Mouse (Mus musculus): ENCODE results near the gene Gphn. TPM values are rescaled to one million over a fixed set of nuclear protein-coding genes. Genes with fewer than 3 reads are reported as not detected.

Gene Gphn
- polyA plus RNA-seq, 1 experiment from 2014 or later: 19.3 TPM

GRCm38 (mm10) chr12:78641220-78641619 lies 415.0 kb downstream of the Gphn start:
- Histone ChIP-seq H3K4me3 (replicated peaks; ENCODE audit: low read depth, low read length) (no peak overlapping the region), H3K27ac (no peak overlapping the region), H3K4me2 (ENCODE audit: low read length) (no peak overlapping the region), H3K27me3 (ENCODE audit: insufficient read depth, low read length) (no peaks in the 10 kb centered on the region), H3K9ac (ENCODE audit: low read depth, low read length) (no peak overlapping the region), H3K4me1 (replicated peaks; ENCODE audit: insufficient read depth, low read length) (no peaks in the 10 kb centered on the region), H3K9me3 (replicated peaks; ENCODE audit: low read length) (no peaks in the 10 kb centered on the region), H3K36me3 (ENCODE audit: insufficient read depth, low read length) (no peaks in the 10 kb centered on the region)
- TF ChIP-seq CTCF (IDR thresholded peaks at IDR 0.05; ENCODE audit: low read depth): no peak
- DNase-seq (ENCODE audit: low spot score) (no peak), ATAC-seq (replicated peaks; ENCODE audit: low FRiP score, low read depth) (no peak)

DNA sequence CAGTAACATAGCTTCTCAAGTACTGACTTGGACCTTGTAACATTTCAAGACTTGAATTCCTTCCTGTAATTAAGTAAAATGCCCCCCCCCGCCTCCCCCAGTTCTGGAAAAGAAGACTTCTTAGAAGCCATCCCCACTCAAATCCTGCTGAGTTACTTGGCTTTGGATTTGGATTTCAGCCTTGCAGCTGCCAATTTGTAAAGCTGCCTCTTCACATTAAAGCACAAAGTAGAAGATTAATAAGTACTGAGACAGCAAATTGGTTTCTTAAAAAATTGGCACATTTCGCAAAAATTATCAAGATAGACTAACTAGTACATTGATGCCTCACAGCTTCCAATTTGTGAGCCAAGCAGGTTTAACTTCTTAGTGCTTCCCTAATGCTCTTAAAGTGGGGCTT lies 417.5 kb downstream of the Gphn start:
- H3K36me3 ChIP-seq (ENCODE audit: insufficient read depth, low read length): no peaks in the 10 kb centered on the region
- no peaks in the 10 kb centered on the region for H3K4me1 ChIP-seq (replicated peaks; ENCODE audit: insufficient read depth, low read length)
- H3K4me2 ChIP-seq (ENCODE audit: low read length): no peak overlapping the region
- no peak overlapping the region for H3K27ac ChIP-seq
- H3K9me3 ChIP-seq (replicated peaks; ENCODE audit: low read length): no peaks in the 10 kb centered on the region
- H3K27me3 ChIP-seq (ENCODE audit: insufficient read depth, low read length): no peaks in the 10 kb centered on the region
- H3K4me3 ChIP-seq (replicated peaks; ENCODE audit: low read depth, low read length): no peak overlapping the region
- TF ChIP-seq CTCF (IDR thresholded peaks at IDR 0.05; ENCODE audit: low read depth): no peak
- 74% methylated on average over 2 of the region's 2 CpGs for WGBS
- H3K9ac ChIP-seq (ENCODE audit: low read depth, low read length): no peak overlapping the region
- ATAC-seq (replicated peaks; ENCODE audit: low FRiP score, low read depth) (no peak), DNase-seq (ENCODE audit: low spot score) (no peak)

- Histone ChIP-seq H3K9ac (ENCODE audit: low read depth, low read length) (no peak overlapping the region), H3K27ac (no peak overlapping the region), H3K27me3 (ENCODE audit: insufficient read depth, low read length) (no peaks in the 10 kb centered on the region), H3K4me3 (replicated peaks; ENCODE audit: low read depth, low read length) (no peak overlapping the region), H3K36me3 (ENCODE audit: insufficient read depth, low read length) (no peaks in the 10 kb centered on the region), H3K4me2 (ENCODE audit: low read length) (no peak overlapping the region), H3K9me3 (replicated peaks; ENCODE audit: low read length) (no peaks in the 10 kb centered on the region), H3K4me1 (replicated peaks; ENCODE audit: insufficient read depth, low read length) (no peaks in the 10 kb centered on the region)
- WGBS: 94% methylated on average over 1 of the region's 1 CpGs
- ATAC-seq (replicated peaks; ENCODE audit: low FRiP score, low read depth) (no peak), DNase-seq (ENCODE audit: low spot score) (no peak)
- no peak for TF ChIP-seq CTCF (IDR thresholded peaks at IDR 0.05; ENCODE audit: low read depth)
These were observed 419.1 kb downstream of the Gphn start for GRCm38 (mm10) chr12:78645282-78645681.

GRCm38 (mm10) chr12:78659718-78660304 lies 433.6 kb downstream of the Gphn start:
- H3K4me1 ChIP-seq (replicated peaks; ENCODE audit: insufficient read depth, low read length): no peaks in the 10 kb centered on the region
- no peak overlapping the region for H3K4me2 ChIP-seq (ENCODE audit: low read length)
- DNase-seq (ENCODE audit: low spot score) (no peak), ATAC-seq (replicated peaks; ENCODE audit: low FRiP score, low read depth) (no peak)
- H3K9me3 ChIP-seq (replicated peaks; ENCODE audit: low read length): no peaks in the 10 kb centered on the region
- 62% methylated on average over 2 of the region's 2 CpGs for WGBS
- no peak overlapping the region for H3K9ac ChIP-seq (ENCODE audit: low read depth, low read length)
- no peak overlapping the region for H3K27ac ChIP-seq
- no peak for TF ChIP-seq CTCF (IDR thresholded peaks at IDR 0.05; ENCODE audit: low read depth)
- no peaks in the 10 kb centered on the region for H3K36me3 ChIP-seq (ENCODE audit: insufficient read depth, low read length)
- no peak overlapping the region for H3K4me3 ChIP-seq (replicated peaks; ENCODE audit: low read depth, low read length)
- no peaks in the 10 kb centered on the region for H3K27me3 ChIP-seq (ENCODE audit: insufficient read depth, low read length)

GRCm38 (mm10) chr12:78678101-78678806 lies 452.1 kb downstream of the Gphn start:
- ATAC-seq (replicated peaks; ENCODE audit: low FRiP score, low read depth) (no peak), DNase-seq (ENCODE audit: low spot score) (no peak)
- Histone ChIP-seq H3K9me3 (replicated peaks; ENCODE audit: low read length) (no peaks in the 10 kb centered on the region), H3K36me3 (ENCODE audit: insufficient read depth, low read length) (no peaks in the 10 kb centered on the region), H3K4me3 (replicated peaks; ENCODE audit: low read depth, low read length) (no peak overlapping the region), H3K4me2 (ENCODE audit: low read length) (no peak overlapping the region), H3K27ac (no peak overlapping the region), H3K27me3 (ENCODE audit: insufficient read depth, low read length) (no peaks in the 10 kb centered on the region), H3K4me1 (replicated peaks; ENCODE audit: insufficient read depth, low read length) (no peaks in the 10 kb centered on the region), H3K9ac (ENCODE audit: low read depth, low read length) (no peak overlapping the region)
- WGBS: 88% methylated on average over 5 of the region's 5 CpGs
- no peak for TF ChIP-seq CTCF (IDR thresholded peaks at IDR 0.05; ENCODE audit: low read depth)

- Histone ChIP-seq H3K36me3 (ENCODE audit: insufficient read depth, low read length) (no peaks in the 10 kb centered on the region), H3K9me3 (replicated peaks; ENCODE audit: low read length) (no peaks in the 10 kb centered on the region), H3K27ac (no peak overlapping the region), H3K9ac (ENCODE audit: low read depth, low read length) (no peak overlapping the region), H3K4me3 (replicated peaks; ENCODE audit: low read depth, low read length) (no peak overlapping the region), H3K4me1 (replicated peaks; ENCODE audit: insufficient read depth, low read length) (no peaks in the 10 kb centered on the region), H3K27me3 (ENCODE audit: insufficient read depth, low read length) (no peaks in the 10 kb centered on the region), H3K4me2 (ENCODE audit: low read length) (no peak overlapping the region)
- WGBS: 88% methylated on average over 2 of the region's 2 CpGs
- DNase-seq (ENCODE audit: low spot score): no peak
- ATAC-seq (replicated peaks; ENCODE audit: low FRiP score, low read depth): no peak
- TF ChIP-seq CTCF (IDR thresholded peaks at IDR 0.05; ENCODE audit: low read depth): no peak
These were observed 452.6 kb downstream of the Gphn start for GRCm38 (mm10) chr12:78678807-78679189.

Measured in kidney, postnatal 0 days (tissue).